Mouse (Mus musculus) right cerebral cortex, postnatal 25 days (tissue): ENCODE results near the gene Aurkb.

Source experiments
- DNase-seq: peaks from one replicate; pipeline ENCODE4 v3.0.0; 2022

The Aurkb gene

DNA sequence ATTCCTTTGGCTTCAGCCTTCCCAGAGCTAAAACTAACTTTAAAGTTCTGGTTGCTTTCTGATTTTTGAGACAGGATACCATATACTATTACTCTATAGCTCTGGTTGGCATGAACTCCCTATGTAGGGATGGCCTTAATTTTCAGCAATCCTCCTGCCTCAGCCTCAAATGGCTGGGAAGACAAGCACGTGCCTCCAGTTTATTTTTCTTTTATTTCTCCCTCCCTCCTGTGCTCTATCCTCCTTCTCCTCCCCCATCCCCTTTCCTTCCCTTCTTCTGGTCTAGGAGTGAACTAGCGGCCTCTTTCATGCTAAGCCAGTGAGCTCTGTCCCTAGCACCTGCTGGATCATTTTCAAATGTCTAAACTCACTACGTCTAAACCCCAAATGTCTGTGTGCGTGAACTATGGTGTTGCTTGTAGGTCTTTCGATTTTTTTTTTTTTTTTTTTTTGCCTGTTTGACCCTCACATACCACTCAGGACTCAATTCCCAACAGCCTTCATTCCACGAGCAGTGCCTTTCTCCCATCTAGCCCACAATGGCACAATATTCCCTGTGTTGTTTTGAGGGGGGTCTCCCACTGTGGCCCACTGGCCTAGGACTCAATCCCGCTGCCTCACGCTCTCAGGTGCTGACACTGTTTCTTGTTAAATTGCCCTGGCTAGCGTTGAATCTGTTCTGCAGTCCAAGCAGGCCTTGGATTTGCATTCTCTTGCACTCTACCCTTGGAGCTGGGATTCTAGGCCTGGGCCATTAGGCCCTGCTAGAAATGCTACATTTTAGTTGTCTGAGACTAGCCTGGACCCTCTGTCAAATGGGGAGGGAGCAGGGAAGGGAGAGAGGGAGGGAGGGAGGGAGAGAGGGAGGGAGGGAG is 19.0 kb downstream of the Aurkb start:
- DNase-seq: no peak

DNA sequence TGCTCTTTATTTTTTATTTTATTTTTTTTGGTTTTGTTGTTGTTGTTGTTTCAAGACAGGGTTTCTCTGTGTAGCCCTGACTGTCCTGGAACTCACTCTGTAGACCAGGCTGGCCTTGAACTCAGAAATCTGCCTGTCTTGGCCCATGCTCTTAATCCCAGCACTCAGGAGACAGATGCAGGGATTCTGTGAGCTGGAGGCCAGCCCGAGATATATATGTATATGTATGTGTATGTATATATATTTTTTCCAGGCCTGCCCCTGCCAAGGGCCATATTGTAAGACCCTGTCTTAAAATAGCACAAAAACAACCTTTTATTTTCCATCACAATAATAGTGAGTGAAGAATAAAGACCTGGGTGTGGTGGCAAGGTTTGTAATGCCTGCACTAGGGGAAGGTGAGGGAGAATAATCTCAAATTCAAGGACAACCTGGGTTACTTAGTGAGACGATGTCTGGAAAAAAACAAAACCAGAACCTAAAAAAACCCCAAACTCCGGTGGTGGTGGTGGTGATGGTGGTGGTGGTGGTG is 20.0 kb downstream of the Aurkb start:
- DNase-seq: no peak

DNA sequence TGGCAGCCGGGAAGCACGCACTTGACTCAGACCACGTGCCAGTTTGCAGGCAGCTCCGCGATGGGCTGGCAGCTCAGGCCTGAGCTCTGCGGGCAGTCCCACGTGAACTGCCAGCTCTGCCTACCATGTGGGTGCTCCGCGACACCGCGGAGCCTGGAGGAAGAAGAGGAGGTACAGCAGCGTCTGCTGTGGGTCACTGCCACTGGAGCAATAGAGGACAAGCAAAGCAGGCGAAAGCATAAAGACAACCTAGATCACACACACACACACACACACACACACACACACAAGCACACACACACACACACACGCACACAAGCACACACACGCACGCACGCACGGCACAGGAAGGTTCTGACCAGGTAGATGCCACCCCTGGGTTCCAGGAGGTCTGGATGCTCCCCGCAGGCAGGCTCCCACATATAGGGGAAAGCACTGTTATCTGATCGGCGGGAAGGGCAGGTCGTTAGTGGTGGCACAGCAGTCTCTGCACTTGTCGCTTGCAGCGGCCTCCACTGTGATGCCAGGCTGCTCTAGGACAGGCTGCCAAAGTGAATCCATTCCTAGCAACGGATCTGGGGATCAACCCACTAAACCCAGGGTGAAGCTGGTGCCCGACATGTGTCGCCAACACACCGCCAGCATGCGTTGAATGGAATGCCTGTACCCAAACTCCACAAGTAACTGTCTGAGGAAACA is 20.9 kb downstream of the Aurkb start:
- peak; percentile 57 for DNase-seq

DNA sequence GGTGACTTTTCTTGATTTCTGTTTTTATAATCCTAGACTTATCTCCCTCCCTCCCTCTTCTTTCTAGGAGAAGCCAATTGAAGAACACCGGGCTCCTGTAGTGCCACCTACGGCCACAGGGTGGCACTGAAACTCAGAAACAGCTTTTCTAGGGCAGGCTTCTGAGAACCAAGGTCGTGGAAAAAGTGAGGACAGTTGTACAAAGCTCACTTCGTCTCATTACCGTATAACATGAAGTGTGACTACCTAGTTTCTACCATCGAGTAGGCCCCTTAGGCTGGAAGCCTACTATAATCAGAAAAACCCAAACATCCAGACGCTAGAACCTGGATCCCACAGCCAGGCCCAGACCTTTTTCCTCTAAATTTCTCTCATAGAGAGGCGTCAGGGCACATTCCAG is 21.5 kb downstream of the Aurkb start:
- peak; percentile 85 for DNase-seq

DNA sequence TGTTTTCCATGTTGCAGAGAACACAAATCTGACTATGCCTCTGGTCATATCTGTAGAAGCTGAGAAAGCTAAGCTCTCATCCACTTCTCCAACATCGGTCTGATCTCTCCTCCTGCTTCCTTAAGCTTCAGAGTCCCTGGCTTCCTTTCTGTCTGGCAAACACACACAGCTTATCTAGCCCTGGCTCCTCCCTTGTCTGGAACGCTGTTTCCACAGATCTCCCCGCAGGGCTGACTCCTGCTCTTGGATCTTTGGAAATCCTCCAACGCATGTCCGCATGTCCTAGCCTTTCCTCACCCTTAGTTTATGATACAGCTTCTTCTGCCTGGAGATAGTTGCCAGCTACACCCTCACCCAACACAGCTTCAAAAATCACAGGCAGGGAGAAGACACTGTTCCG is 22.2 kb downstream of the Aurkb start:
- no peak for DNase-seq

DNA sequence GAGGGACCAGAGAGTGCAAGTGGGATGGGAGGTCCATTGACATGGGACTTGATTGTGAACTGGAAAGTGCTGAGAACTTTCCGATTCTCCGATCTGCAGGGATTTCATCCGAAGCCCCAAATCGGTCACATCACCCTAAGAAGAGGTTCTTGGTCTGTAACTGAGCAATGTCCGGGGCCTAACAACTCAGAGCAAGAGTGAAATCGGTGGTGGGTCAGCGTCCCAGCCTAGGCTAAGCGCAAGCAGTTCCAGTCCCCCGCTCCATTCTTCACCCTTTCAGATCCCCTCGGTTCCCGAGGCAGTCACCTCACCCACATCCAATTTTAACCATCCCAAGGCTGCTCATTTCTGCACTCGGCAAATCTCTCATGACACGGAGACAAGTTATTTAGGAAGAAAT is 24.6 kb downstream of the Aurkb start:
- DNase-seq: no peak

DNA sequence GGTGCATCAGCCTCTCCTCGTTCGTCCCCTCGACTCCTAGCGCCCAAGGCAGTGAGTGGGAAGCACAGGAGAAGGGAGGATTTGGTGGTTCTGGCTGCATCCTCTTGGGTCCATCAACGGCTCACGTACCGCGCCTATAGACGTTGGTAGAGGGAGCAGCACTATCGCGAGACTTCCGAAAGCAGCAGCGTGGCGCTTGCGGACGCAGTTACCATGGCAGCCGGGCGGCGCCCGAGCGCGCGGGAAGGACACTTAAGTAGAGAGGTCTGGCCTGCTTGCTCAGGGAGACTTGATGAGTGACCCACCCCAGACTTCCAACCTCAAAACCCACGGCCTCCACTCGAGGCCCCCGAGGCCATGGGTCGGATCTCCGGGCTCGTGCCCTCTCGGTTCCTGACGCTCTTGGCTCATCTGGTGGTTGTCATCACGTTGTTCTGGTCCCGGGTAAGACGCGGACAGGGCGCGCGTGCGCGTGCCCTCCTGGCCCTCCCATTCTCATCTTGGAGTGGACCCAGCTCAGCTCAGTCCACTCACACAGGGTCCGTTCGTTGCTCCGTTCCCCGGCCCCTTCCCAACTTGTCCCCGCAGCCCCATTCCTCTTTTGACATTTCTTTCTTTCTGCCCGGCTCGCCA is 25.3 kb downstream of the Aurkb start, which contains the start of gene Tmem107:
Gene Tmem107, plus strand, starts transcription at position 217 of the 633 bp plus-strand sequence.
- peak; percentile 94 for DNase-seq

DNA sequence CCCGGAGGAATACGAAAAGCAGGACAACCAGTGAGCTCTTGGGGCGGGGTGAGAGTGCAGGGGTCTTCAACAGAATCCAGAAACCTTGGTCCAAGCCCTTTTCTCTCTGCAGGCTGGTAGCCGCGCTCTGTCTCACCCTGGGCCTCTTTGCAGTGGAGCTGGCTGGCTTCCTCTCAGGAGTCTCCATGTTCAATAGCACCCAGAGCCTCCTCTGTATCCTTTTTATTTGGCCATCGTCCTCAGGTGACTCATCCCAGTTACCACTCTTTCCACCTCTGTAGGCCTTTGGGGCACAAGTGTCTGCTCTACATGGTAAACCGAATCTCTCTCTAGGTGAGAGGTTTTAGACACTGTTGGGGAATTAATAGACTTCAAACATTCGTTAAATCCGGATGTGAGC is 25.8 kb downstream of the Aurkb start:
- no peak for DNase-seq

DNA sequence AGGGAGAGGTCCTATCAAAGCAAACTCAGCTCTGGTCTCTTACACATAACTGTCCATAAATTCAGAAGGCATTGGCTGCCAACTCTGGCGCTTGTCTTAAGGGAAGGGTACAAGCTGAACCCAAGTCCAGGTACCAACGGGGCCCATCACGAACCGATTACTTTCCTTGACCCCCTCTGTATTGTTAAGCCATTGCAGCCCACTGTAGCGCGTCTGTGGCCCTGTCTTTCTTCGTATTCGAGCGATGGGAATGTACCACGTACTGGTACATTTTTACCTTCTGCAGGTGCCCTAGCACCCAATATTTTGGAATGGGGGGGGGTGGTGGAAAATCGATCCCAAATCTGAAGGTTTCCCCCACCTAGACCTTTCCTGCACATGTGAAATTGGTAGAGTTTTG is 26.8 kb downstream of the Aurkb start:
- no peak for DNase-seq

DNA sequence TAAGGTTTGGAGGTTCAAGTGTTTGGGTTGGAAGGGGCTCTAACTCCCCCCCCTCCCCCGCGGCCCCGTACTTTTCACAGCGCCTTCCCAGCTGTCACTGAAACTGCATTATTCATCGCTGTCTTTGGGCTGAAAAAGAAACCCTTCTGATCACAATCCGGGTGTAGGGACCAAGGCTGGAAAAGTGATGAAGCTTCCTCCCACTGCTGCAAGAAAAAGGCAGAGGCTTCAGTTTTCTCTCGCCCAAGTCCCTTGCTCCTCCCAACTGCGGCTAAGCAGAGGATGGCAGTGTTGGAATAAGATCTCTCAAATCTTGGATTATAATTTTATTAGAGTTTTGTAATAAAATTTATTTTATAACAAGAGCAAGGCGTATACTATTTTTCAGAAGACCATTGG is 27.2 kb downstream of the Aurkb start:
- no peak for DNase-seq

DNA sequence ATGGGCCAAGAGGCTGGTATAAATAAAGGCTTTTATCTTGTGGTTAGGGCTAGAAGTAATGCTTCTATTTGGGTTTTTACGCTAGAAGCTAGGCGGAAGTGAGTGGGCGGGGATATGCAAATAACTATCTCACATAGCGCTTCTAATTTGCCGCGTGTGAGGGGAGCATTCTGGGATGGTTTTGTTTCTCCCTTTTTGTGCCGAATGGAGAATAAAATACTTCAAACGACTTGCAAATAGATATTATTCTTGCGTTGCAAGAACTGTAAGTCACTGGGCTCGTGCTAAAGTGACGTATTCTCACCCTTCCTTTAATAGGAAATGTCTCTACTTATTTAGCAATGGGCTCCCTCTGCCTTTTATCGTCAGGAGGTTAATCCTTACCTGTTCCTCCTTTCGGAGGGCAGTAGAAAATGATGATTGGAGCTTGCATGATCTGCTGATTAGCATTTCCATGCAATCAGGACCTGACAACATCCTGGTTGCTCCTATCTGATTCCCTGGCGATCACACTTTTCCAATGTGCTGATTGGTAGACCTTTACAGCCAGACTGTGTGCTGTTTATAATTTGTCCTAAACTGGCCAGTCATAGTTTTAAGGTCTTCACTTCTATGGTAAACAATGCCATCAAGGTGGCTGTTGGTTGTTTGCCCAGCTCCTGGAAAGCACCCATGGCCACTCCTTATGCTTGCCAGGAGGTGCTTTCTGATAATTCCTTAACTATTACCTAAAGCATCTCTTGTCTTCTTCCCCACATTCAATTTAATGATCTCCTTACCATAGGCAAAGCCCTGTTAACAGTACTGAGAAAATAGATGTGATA is 27.8 kb downstream of the Aurkb start:
- DNase-seq: peak; percentile 75

DNA sequence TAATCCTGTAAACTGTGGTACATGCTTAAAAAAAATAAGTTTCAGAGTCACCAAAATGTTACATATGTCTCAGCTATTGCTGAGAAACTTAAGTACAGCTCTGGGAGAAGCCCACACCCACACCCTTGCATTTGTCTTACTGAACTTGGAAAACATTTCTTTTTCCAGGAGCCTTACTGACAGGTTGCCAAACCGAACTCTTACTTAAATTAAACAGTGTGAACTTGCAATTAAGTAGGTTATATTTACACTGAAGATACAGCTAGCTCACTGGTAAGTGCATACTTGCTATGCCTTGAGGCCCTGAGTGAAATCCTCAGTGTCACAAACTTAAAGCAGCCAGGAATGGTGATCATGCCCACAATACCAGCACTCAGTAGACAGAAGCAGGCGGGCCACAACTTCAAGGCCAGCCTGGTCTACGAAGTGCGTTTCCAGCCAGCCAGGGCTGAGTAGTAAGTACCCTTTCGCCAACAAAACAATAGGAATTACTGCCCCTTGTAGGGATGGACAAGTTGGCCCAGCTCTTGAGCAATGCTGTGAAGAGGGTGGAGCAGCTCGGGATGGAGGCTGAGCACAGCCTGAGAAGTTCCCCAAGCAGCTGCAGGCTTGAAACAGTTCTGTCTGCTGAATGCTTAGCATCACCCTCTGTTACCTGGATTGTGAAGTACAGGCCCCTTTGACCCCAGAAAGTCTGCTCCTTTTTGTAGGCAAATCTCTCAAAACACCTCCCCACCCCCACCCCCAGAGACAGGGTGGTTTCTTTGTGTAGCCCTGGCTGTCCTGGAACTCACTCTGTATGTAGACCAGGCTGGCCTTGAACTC is 28.7 kb downstream of the Aurkb start:
- no peak for DNase-seq

DNA sequence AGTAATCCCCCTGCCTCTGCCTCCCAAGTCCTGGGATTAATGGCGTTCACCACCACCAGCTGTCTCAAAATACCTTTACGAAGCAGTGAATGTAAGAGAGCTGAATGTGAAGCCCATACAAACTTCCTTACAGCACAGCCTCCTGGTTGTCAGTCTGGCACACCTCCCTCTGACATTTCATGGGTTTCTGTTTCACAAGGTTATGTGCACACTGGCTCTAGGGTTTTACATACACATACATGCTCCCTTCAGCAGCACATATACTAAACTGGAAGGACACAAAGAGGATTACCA is 29.3 kb downstream of the Aurkb start:
- no peak for DNase-seq

DNA sequence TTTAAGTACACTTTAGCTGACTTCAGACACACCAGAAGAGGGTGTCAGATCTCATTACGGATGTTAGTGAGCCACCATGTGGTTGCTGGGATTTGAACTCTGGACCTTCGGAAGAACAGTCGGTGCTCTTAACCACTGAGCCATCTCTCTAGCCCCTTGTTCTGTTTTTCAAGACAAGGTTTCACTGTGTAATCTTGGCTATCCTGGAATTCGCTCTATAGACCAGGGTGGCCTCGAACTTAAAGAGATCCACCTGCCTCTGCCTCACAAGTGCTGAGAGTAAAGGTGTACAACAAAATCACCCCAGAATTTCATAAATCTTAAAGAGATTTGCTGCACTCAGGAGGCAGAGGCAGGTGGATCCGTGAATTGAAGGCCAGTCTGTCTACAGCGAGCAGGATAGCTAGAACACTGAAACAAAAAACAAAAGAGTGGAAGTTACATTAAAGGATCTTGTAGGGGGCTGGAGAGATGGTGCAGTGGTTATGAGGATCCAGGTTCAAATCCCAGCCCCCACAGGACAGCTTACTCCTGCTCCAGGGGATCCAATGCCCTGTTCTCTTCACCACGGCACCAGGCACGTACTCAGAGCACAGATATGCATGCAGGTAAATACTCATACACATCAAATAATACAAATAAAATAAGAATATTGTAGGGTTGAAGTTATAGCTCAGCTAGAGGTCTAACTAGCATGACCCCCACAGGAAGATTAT is 30.5 kb downstream of the Aurkb start:
- DNase-seq: no peak

DNA sequence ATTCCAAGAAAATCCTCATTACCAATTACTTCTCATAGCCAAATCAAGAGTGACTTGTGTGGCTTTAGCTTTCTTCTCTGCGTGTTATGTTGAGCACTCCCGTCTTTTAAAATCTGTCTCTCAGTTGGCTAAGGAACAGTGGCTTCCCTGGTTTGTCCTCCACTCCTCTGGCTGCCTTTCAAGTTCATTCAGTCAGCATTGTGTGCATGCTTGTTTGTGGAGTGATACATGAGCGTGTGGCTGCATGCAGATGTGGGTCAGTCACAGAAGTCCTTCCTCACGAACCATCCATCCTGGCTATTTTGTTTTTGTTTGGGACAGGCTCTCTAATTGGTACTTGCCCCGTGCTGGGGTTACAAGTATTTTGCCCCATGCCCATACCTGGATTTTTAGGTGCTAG is 31.1 kb downstream of the Aurkb start:
- DNase-seq: no peak

DNA sequence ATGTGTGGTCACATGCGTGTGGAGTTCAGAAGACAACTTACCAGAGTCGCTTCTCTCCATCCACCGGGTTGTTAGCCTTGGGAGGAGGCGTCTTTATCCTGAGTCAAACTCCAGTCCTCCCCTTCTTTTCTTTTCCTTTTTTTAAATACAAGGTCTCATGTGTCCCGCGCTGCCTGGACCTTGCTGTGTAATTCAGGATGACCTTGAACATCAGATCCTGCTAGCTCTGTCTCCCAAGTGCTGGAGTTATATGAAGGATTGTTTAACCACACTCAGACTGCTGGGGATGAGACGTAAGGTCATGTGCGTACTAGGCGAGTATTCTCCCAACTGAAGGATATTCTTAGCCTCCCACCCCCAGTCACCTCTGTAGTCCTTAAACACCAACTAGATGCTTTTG is 31.9 kb downstream of the Aurkb start:
- DNase-seq: no peak

DNA sequence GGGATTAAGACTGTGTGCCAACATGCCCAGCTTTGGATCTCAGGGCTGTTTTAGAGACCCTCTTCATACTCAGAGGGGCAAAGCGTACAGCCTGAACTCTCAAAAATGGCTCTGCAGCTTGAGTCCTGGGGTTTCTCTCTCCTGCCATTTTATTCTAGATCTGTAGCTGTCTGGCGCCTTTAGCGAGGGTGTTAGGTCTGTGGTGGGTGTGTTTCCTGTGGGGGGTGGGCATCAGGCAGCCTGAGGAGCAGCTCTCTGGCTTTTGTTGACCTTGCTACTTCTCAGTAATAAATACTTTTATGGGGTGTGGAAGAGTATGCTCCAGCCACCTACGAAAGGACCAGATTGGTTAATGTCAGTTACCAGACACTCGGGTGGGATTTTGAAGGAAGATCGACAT is 32.6 kb downstream of the Aurkb start:
- DNase-seq: no peak

DNA sequence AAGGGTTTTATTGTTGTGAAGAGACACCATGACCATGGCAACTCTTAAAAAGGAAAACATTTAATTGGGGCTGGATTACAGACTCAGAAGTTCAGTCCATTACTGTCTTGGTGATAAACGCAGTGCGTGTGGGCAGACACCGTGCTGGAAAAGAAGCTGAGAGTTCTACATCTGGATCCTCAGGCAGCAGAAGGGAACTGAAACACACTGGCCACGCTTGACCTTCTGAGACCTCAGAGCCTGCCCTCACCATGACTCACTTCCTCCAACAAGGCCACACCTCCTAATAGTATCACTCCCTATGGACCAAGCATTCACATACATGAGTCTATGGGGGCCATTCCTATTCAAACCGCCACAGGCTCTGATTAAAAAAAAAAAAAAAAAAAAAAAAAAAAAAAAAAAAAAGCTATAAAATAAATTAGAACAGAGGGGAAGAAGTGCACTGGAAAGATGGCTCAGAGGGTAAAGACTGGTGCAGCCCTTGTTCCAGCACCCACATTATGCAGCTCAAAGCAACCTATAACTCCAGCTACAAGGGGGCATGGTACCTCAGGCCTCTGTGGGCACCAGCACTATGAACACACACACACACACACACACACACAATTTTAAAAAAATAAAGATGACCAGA is 33.5 kb downstream of the Aurkb start:
- DNase-seq: no peak

DNA sequence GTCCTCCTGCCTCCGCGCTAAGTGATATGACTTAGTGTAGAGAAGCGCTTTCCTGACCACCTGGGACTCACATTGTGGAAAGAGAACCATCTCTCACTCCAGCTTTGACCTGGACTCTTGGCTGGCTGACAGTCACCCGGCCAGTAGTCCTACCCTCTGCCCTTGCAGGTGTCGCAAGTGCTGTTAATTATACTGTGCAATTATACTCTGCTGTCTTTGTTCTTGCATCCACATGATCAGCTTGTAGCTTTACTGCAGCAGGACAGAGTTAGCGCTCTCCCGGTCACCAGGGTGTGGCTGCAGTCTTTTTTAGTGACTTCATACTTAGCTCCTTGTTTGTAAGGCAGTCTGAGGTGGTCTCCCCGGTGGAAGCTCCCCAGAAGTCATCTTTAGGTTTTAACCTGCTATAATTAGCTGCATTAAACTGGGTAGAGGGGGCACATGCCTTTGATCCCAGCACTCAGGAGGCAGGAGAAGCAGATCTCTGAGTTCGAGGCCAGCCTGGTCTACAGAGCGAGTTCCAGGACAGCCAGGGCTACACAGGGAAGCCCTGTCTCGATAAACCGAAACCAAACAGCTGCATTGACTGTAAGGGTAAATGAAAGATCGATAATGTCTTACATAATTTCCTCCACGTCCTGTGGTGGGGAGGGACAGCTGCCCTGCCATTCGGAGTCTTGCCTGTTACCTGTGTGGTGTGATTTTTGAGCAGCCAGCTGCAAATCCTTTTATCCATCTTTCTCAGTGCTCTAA is 34.8 kb downstream of the Aurkb start:
- no peak for DNase-seq

DNA sequence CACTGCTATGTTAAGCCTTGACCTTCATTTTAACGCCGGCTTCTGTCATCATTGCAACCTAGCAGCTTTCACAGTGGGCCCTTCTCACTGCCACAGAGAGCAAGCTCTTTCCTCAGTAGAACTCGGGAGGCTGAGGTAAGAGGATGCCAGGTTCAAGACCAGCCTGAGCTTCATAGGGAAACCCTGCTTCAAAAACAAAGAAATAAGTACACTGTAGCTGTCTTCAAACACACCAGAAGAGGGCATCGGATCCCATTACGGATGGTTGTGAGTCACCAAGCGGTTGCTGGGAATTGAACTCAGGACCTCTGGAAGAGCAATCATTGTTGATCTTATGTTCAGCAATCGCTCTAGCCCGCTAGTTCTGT is 35.4 kb downstream of the Aurkb start:
- no peak for DNase-seq
